Mouse (Mus musculus): ENCODE results near the gene 2210011C24Rik. TPM values are rescaled to one million over a fixed set of nuclear protein-coding genes. Genes with fewer than 3 reads are reported as not detected.
A peak's percentile ranks its signal among the peaks of the same experiment; 100 is the strongest.
"Not testable (repeated sequence)": the region's sequence is repeated elsewhere in the genome, so short reads cannot be mapped to it uniquely, and the experiment has no call there.

Gene 2210011C24Rik
- polyA plus RNA-seq, 1 experiment from 2014 or later = not detected

DNA sequence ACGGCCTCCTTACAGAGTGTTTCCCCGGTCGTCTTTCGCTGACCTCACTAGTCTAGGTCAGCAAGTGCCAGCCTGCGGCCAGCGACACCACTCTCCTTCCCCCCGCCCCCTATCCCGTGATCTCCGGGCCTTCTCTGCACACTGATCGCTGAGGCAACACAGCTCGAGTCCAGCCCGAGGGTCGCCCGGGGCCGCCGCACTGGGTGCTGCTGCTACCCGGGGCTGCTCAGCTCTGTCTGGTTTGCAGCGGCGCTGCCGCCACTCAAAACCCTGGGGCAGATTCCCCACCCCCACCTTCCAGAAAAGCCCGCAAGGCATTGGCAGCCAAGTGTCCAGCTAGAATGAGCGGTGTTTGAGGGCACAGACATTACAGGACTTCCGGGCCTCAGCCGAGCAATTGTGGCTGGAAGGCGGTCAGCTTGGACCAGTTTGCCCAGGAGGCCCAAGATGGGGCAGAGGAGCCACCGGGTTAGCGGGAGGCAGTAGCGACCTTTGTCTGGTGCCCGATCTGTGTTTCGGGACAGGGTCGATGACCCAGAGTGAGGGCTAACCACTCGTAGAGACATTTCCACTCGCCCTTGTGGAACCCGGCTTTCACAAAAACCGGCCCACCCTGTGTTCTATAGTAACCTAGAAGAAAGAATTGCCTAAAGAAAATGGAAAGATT, 661 bp upstream of the 2210011C24Rik start:
- peak overlapping the region; percentile 95 for H3K4me2 ChIP-seq (replicated peaks)
- WGBS = 8% methylated on average over 35 of the region's 35 CpGs
- peaks cover 23% of the 10 kb centered on the region for H3K4me1 ChIP-seq
- H3K27me3 ChIP-seq = peaks cover 53% of the 10 kb centered on the region
- no peaks in the 10 kb centered on the region for H3K36me3 ChIP-seq
- H3K27ac ChIP-seq = no peak overlapping the region
- no peaks in the 10 kb centered on the region for H3K9me3 ChIP-seq (replicated peaks)
- H3K4me3 ChIP-seq = peak overlapping the region; percentile 48
- no peak overlapping the region; the same call in 1 of the 2 replicates for H3K9ac ChIP-seq
- ATAC-seq (ENCODE audit: low FRiP score) = no peak

DNA sequence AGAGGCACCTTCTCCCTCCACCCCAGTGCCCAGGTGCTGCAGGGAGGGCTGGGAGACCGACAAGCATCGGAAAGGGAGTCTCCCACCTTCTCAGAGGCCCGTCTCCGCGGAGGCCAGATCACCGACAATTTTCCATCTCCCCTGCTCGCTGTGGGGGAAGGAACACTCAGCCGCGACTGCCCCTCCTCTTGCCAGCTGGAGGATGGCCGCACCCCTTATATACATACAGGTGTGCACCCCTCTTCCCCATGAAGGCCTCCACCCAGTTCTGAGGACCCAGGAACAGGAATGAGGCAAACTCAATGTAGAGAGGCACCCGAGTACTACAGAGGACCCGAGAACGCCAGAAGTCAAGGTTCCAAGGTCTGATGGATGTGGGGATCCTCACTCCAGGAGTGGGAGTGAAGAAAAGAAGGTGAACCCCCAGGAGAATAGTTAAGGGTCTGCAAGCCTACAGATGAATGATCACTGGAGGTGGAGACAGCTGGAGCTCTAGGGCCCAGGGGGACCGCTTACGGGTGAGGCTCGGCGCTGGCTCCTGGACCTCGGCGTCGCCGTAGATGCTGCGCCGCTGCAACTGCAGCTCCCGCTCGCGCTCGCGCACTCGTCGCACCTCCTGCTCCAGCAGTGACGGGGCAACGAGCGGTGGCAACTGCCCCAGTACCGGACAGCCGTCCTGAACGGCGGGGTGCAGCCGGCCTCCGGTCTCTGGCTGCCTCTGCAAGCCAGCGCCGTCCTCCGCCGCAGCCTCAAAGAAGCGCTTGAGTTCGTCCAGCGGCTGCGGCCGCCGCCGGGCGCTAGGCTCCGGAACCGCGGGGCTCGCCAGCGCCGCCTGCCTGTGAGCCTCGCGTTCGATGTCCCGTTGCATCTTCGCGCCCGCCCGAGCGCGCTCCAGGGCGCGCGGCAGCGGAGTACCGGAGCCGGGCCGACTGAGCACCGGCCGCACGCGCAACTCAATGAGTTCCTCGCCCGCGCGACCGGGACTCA, 1.1 kb downstream of the 2210011C24Rik start:
- H3K36me3 ChIP-seq = no peaks in the 10 kb centered on the region
- H3K9me3 ChIP-seq (replicated peaks) = no peaks in the 10 kb centered on the region
- peaks cover 50% of the 10 kb centered on the region for H3K27me3 ChIP-seq
- H3K4me1 ChIP-seq = peaks cover 23% of the 10 kb centered on the region
- H3K4me3 ChIP-seq = peak overlapping the region; percentile 48
- 2% methylated on average over 66 of the region's 83 CpGs for WGBS
- peak; percentile 56 for ATAC-seq (ENCODE audit: low FRiP score)
- H3K4me2 ChIP-seq (replicated peaks) = peak overlapping the region; percentile 95
- H3K9ac ChIP-seq = peak overlapping the region; percentile 60
- H3K27ac ChIP-seq = no peak overlapping the region

DNA sequence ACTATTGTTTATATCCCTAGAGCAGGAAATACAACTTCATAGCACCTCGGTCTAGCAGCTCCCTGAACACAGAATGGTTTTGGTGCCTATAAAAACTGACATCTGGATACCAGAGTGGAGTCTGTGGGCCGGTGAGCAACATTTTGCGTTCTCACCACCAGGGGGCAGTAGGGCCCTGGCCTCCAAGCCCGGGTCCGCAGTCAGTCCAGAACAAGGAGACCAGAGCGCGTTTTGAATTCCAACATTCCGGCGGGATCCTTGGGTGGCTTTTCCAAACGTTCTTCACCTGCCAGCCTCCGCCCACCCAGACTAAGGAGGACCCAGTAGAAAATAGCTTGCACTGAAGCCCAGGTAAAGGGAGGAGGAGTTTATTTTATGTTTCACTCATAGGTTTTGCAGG, 2.1 kb downstream of the 2210011C24Rik start:
- Histone ChIP-seq H3K27ac (no peak overlapping the region), H3K36me3 (no peaks in the 10 kb centered on the region), H3K9me3 (replicated peaks) (no peaks in the 10 kb centered on the region), H3K9ac (no peak overlapping the region), H3K4me1 (peaks cover 27% of the 10 kb centered on the region), H3K4me2 (replicated peaks) (no peak overlapping the region), H3K4me3 (no peak overlapping the region), H3K27me3 (peaks cover 49% of the 10 kb centered on the region)
- ATAC-seq (ENCODE audit: low FRiP score) = no peak
- WGBS = 1% methylated on average over 11 of the region's 11 CpGs

DNA sequence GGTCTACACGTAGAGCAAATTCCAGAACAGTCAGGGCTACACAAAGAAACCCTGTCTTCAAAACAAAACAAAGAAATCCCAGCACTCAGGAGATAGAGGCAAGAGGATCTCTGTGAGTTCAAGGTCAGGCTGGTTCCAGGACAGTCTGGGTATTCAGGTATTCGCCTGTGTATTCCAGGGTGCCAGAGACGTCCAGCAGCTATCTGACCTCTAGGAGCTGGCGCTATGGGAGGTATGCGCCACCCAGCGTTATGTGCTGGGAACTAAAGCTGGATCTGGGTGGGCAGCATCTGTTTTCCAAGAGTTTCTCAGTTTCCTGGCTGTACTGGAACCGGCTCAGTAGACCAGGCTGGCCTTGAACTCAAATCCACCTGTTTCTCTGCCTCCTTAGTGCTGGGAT, 3.6 kb downstream of the 2210011C24Rik start:
- Histone ChIP-seq H3K4me3 (no peak overlapping the region), H3K4me2 (replicated peaks) (no peak overlapping the region), H3K36me3 (no peaks in the 10 kb centered on the region), H3K27ac (no peak overlapping the region), H3K9ac (no peak overlapping the region), H3K9me3 (replicated peaks) (no peaks in the 10 kb centered on the region), H3K4me1 (peaks cover 33% of the 10 kb centered on the region), H3K27me3 (peaks cover 41% of the 10 kb centered on the region)
- no peak for ATAC-seq (ENCODE audit: low FRiP score)
- 23% methylated on average over 7 of the region's 7 CpGs for WGBS

DNA sequence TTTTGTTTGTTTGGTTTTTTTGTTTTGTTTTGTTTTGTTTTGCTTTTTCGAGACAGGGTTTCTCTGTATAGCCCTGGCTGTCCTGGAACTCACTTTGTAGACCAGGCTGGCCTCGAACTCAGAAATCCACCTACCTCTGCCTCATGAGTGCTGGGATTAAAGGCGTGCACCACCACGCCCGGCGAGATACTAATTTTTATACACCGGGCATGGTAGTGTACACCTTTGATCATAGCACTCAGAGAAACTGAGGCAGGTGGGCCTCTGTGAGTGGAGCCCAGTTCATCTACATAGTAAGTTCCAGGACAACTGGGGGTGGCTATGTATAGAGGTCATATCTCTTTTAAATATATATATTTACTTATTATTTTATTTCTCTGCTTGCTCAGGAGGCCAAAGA, 6.5 kb downstream of the 2210011C24Rik start:
- not testable (repeated sequence) for H3K27ac ChIP-seq; H3K9ac ChIP-seq; ATAC-seq (ENCODE audit: low FRiP score); H3K9me3 ChIP-seq (replicated peaks); H3K4me3 ChIP-seq; H3K4me2 ChIP-seq (replicated peaks)
- Histone ChIP-seq H3K27me3 (peaks cover 33% of the 10 kb centered on the region), H3K36me3 (0 out of 2 replicates have a peak, but pooled peaks cover 11% of the 10 kb centered on the region), H3K4me1 (peaks cover 28% of the 10 kb centered on the region)
- WGBS = 91% methylated on average over 7 of the region's 7 CpGs

DNA sequence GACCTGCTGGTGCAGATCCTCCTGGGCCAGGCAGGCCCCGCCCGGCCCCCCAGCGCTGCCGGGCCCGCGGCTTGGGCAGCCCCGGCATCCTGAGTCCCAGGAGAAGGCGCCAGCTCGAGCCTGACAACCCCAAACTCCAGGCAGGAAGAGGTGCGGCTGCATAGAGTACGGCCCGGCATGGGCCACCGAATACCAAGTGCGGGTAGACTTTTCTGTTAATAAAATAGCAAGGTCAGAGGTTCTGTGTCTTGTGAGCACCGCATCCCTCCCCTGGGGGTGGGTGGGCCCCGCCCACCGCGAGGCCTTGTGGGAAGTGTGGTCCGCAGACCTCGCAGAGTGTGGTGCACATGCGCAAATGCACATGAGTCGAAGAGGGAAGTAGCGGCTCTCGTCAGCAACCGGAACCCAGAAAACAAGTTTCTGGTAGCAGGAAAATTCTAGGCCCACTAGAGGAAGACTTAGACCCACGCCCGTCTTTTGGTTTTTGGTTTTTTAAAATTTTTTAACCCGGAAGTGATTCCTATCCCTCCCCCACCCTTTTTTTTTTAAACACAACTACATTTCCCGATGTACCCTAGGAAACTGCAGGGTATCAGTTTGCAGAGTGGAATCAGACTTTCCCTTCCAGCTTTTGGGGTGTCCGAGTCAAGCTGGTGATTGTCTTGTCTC, 7.3 kb downstream of the 2210011C24Rik start:
- Histone ChIP-seq H3K4me3 (peak overlapping the region; percentile 53), H3K9ac (peak overlapping the region; percentile 72), H3K9me3 (replicated peaks) (no peaks in the 10 kb centered on the region), H3K4me2 (replicated peaks) (peak overlapping the region; percentile 79), H3K27ac (peak overlapping the region; percentile 71), H3K4me1 (peaks cover 27% of the 10 kb centered on the region), H3K27me3 (peaks cover 34% of the 10 kb centered on the region), H3K36me3 (0 out of 2 replicates have a peak, but pooled peaks cover 20% of the 10 kb centered on the region)
- 1% methylated on average over 30 of the region's 30 CpGs for WGBS
- ATAC-seq (ENCODE audit: low FRiP score) = peak; percentile 83

DNA sequence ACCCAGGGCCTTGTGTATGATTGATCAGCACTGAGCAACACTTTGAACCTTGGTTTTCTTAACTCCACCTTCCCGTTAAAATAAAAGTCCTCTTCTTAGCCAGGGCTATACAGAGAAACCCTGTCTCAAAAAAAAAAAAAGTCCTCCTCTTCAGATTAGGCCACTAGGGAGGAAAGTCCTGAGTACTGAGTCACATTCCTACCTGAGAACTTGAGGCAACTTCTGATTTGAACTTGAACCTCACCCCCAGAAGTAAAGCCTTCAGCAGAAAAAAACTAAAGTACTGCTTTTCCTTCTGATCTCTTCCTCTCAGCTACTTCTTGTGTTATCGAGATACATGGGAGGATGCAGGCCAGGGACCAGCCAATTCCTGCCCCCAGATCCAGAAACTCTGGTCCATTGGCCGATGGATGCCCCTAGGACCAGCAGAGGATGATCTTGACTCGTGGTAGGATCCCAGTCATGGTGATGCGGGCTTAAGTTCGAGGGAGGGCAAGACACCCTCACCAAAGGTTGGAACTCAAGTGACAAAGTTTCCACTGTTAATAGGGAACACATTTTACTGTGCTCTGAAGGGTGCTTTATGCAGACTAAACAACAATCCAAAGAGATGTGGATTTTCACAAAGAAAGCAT, 8.2 kb downstream of the 2210011C24Rik start:
- 79% methylated on average over 6 of the region's 6 CpGs for WGBS

DNA sequence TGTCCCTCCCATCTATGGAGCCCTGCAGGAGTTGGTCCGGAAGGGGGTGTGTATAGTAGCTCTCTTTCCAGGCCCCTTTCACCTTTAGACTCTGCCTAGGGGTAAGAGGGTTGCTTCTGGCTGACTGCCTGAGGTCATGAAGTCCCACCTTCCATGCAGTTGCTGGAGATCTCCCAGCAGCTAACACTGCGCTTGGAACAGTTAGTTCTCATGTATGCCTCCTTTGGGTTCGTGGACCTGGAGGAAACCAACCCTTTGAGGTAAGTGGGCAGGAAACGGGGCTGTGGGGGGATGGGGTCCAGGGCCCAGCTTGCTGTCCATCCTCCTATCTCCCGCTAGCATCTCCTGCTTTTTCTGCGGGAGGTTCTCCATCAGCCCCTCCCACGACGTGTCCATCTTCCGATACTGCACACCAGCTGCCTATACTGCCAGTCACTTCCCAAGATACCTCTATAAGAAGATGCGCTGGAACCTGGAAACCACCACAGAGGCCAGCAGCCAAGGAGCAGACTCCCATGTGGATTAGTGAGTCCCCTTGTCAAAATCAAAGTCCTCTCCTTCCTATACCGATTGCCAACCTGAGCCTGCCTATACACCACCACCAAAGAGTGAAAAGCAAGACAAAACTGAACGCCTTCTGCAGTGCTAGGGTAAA, 8.9 kb downstream of the 2210011C24Rik start:
- ATAC-seq (ENCODE audit: low FRiP score) = no peak
- peaks cover 33% of the 10 kb centered on the region for H3K27me3 ChIP-seq
- H3K4me1 ChIP-seq = peaks cover 40% of the 10 kb centered on the region
- H3K9me3 ChIP-seq (replicated peaks) = no peaks in the 10 kb centered on the region
- no peak overlapping the region for H3K4me3 ChIP-seq
- H3K9ac ChIP-seq = no peak overlapping the region
- H3K27ac ChIP-seq = no peak overlapping the region
- 0 out of 2 replicates have a peak, but pooled peaks cover 24% of the 10 kb centered on the region for H3K36me3 ChIP-seq
- no peak overlapping the region for H3K4me2 ChIP-seq (replicated peaks)
- WGBS = 54% methylated on average over 12 of the region's 12 CpGs

More for the DNA sequence above, 8.2 kb downstream of the 2210011C24Rik start:
- Histone ChIP-seq H3K4me2 (replicated peaks) (peak overlapping the region; percentile 79), H3K9me3 (replicated peaks) (no peaks in the 10 kb centered on the region), H3K4me3 (peak overlapping the region; percentile 53; the same call in 1 of the 2 replicates), H3K4me1 (peaks cover 36% of the 10 kb centered on the region), H3K36me3 (0 out of 2 replicates have a peak, but pooled peaks cover 24% of the 10 kb centered on the region), H3K27me3 (peaks cover 35% of the 10 kb centered on the region), H3K27ac (no peak overlapping the region), H3K9ac (no peak overlapping the region)
- ATAC-seq (ENCODE audit: low FRiP score) = no peak

DNA sequence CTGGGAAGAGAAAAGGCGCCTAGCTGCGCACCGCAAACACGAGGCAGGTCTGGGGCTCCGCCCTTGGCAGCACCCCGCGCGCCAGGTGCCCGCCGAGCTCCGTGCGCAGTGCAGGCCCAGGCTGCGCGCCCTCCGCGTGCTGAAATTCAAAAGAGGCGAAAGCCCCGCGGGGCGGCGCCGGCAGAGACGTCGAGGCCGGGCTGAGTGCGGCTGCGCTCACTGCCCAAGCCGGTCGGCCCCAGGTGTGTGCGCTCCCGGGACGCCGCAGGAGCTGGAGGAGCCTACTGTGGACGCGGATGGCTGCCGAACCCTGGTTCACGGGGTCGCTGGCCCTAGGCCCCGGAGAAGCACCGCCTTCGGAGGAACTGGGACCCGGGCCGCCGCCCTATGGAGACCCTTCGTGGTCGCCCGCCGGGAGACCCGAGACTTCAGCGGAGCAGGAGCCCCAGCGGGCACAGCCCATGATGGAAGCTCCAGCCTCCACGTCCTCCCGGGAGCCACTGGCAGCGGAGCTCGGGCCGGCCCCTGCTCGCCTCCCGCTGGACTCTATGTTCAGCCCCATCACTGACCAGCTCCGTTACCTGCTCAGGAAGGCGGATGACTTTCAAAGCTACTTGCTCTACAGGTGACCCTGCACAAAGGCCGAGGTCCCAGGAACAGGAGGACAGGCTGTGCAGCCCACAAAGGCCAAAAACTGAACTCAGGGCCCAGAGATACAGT, 10.5 kb downstream of the 2210011C24Rik start, which contains the start of gene 1700067K01Rik:
Gene 1700067K01Rik, plus strand, starts transcription at position 222 of the 720 bp plus-strand sequence.
- Histone ChIP-seq H3K9me3 (replicated peaks) (no peaks in the 10 kb centered on the region), H3K27me3 (peaks cover 33% of the 10 kb centered on the region), H3K27ac (no peak within 1 kb of the TSS), H3K36me3 (0 out of 2 replicates have a peak, but pooled peaks cover 24% of the 10 kb centered on the region), H3K4me2 (replicated peaks) (peak within 1 kb of the TSS; percentile 44), H3K4me3 (peak within 1 kb of the TSS; percentile 16; the same call in 1 of the 2 replicates), H3K9ac (peak within 1 kb of the TSS; percentile 32; the same call in 1 of the 2 replicates), H3K4me1 (peaks cover 43% of the 10 kb centered on the region)
- ATAC-seq (ENCODE audit: low FRiP score) = no peak
- WGBS = 21% methylated on average over 61 of the region's 61 CpGs

DNA sequence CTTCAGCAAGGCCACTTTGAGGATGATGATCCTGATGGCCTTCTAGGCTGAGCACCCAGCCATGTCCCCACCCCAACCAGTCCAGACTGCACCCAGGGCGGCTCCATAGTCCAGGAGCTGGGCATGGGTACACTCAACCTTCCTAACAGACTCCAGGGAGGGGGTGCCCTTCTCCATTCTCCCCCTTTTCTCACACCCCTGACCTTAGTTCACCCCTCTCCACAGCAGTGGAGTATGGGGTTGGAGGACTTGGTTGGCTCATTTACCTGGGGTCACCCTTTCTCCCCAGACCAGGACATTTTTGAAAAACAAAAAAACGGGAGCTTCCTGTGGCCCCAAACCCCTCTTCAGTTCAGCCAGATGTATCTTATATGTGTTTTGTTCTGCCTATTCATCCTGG, 12.1 kb downstream of the 2210011C24Rik start:
- Histone ChIP-seq H3K9me3 (replicated peaks) (no peaks in the 10 kb centered on the region), H3K9ac (no peak overlapping the region), H3K4me2 (replicated peaks) (no peak overlapping the region), H3K4me3 (0 out of 2 replicates have a peak overlapping the region, but pooled peaks have one; percentile 86), H3K4me1 (peaks cover 46% of the 10 kb centered on the region), H3K36me3 (peaks cover 27% of the 10 kb centered on the region; the same call in 1 of the 2 replicates), H3K27ac (no peak overlapping the region), H3K27me3 (peaks cover 33% of the 10 kb centered on the region)
- no peak for ATAC-seq (ENCODE audit: low FRiP score)
- WGBS = 92% methylated on average over 2 of the region's 2 CpGs

Data from hindbrain, embryonic 12.5 days (tissue).